Mouse (Mus musculus) bone marrow macrophage, adult 2 months (primary cell): ENCODE measurements around the gene Pkp4. TPM values are rescaled to one million over a fixed set of nuclear protein-coding genes. Genes with fewer than 3 reads are reported as not detected.

ENCODE experiments used
- H3K27ac ChIP-seq: 2 replicates; pipeline ENCODE4 v1.5.1; 2012; ENCODE audit warnings: low read depth, low read length; ENCODE audit not compliant: insufficient read depth
- H3K4me1 ChIP-seq: 2 replicates; pipeline ENCODE4 v1.6.1; 2012; ENCODE audit warnings: low read length; ENCODE audit not compliant: control insufficient read depth, insufficient read depth
- H3K4me3 ChIP-seq: 2 replicates; pipeline ENCODE4 v1.5.1; 2012; ENCODE audit warnings: mild to moderate bottlenecking, low read length, moderate library complexity; ENCODE audit not compliant: insufficient read depth
- CTCF ChIP-seq: IDR thresholded peaks from 2 replicates; pipeline ENCODE4 v1.5.1; 2012; ENCODE audit warnings: low read depth, mild to moderate bottlenecking, low read length, moderate library complexity
- POLR2A ChIP-seq: IDR thresholded peaks from 2 replicates; pipeline ENCODE4 v1.6.1; 2012; ENCODE audit warnings: mild to moderate bottlenecking, low read depth, low read length, borderline replicate concordance
- polyA plus RNA-seq: library from polyadenylated mRNA; stranded (reverse); fragments of >200 nt; gene quantifications from 2 replicates; pipeline ENCODE4 v1.2.4, GENCODE M21; 2012; ENCODE audit not compliant: missing spikeins, insufficient read depth, insufficient read length

Gene Pkp4
- polyA plus RNA-seq, 1 experiment: 20.0 TPM

DNA sequence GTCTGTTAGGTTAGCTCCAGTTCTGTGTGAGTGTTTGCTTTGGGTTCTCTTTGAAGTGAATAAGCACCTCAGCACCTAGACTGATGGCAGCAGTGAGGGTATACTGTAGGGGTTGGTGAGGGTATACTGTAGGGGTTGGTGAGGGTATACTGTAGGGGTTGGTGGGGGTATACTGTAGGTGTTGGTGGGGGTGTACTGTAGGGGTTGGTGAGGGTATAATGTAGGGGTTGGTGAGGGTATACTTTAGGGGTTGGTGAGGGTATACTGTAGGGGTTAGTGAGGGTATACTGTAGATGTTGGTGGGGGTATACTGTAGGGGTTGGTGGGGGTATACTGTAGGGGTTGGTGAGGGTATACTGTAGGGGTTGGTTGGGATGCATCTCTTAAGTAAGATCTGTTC, 92.2 kb downstream of the Pkp4 start:
- TF ChIP-seq CTCF (no peak), POLR2A (no peak)
- H3K4me1 ChIP-seq: no peaks in the 10 kb centered on the region

GRCm38 (mm10) chr2:59253435-59253834, 92.8 kb downstream of the Pkp4 start:
- Histone ChIP-seq H3K27ac (no peak overlapping the region), H3K4me1 (no peaks in the 10 kb centered on the region), H3K4me3 (no peak overlapping the region)
- no peak for TF ChIP-seq POLR2A

More for the DNA sequence above, 92.2 kb downstream of the Pkp4 start:
- no peak overlapping the region for H3K27ac ChIP-seq
- no peak overlapping the region for H3K4me3 ChIP-seq

GRCm38 (mm10) chr2:59258821-59259231, 98.2 kb downstream of the Pkp4 start:
- TF ChIP-seq CTCF (no peak), POLR2A (no peak)

DNA sequence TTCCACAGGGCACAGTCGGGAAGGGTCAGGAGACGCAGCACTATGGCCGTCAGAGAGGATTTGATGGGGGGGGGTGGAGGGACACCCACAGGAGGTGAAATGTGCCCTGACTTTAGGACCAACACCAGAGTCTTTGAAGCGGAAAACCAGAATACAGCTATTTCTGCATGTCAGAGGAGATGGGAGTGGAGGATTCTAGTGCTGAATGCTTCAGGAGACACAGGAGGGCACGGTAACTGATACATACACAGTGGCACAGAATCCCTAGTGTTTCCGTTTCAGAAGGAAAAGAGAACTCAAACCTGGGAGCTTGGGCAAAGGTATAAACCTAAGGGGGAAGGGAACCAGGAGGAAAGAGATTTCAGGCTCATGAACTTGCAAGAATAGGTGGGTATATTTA, 98.7 kb downstream of the Pkp4 start:
- H3K27ac ChIP-seq: no peak overlapping the region
- no peak overlapping the region for H3K4me3 ChIP-seq
- TF ChIP-seq POLR2A (no peak), CTCF (no peak)
- H3K4me1 ChIP-seq: no peaks in the 10 kb centered on the region

More at GRCm38 (mm10) chr2:59258821-59259231, 98.2 kb downstream of the Pkp4 start:
- Histone ChIP-seq H3K4me3 (no peak overlapping the region), H3K27ac (no peak overlapping the region), H3K4me1 (no peaks in the 10 kb centered on the region)

DNA sequence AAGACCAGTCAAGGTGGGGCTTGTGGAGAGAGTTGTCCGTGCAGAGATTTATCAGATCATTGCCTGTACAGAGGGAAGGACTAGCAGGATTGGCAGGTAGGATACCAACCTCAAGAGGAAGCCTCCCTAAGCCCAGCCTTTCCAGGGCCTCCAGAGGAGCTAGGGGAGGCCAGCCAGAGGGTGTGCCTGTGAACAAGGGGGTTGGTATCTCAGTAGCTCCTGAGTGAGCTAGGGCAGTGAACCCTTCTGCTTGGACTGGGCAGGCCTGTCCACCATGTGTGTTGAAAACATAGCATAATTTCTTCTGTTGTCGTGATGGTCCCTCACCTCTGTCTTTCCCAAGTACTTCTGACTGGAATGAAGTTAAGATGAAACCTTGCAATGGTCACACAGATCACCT, 100.6 kb downstream of the Pkp4 start:
- Histone ChIP-seq H3K27ac (no peak overlapping the region), H3K4me1 (no peaks in the 10 kb centered on the region), H3K4me3 (no peak overlapping the region)
- TF ChIP-seq POLR2A (no peak), CTCF (no peak)

- TF ChIP-seq POLR2A: no peak
- TF ChIP-seq CTCF: no peak
- H3K27ac ChIP-seq: no peak overlapping the region
- no peak overlapping the region for H3K4me3 ChIP-seq
- H3K4me1 ChIP-seq: peaks cover 3% of the 10 kb centered on the region; the same call in 1 of the 2 replicates
These were observed 105.8 kb downstream of the Pkp4 start for GRCm38 (mm10) chr2:59266428-59266827.

- peaks cover 3% of the 10 kb centered on the region; the same call in 1 of the 2 replicates for H3K4me1 ChIP-seq
- TF ChIP-seq POLR2A (no peak), CTCF (no peak)
- no peak overlapping the region for H3K4me3 ChIP-seq
- H3K27ac ChIP-seq: no peak overlapping the region
These were observed 111.2 kb downstream of the Pkp4 start for GRCm38 (mm10) chr2:59271835-59272234.

GRCm38 (mm10) chr2:59272713-59273112, 112.1 kb downstream of the Pkp4 start:
- Histone ChIP-seq H3K4me3 (no peak overlapping the region), H3K27ac (no peak overlapping the region), H3K4me1 (peaks cover 3% of the 10 kb centered on the region; the same call in 1 of the 2 replicates)
- TF ChIP-seq POLR2A: no peak
- no peak for TF ChIP-seq CTCF

GRCm38 (mm10) chr2:59280914-59281562, 120.4 kb downstream of the Pkp4 start:
- TF ChIP-seq CTCF (no peak), POLR2A (no peak)
- Histone ChIP-seq H3K4me1 (0 out of 2 replicates have a peak, but pooled peaks cover 2% of the 10 kb centered on the region), H3K4me3 (no peak overlapping the region), H3K27ac (no peak overlapping the region)

DNA sequence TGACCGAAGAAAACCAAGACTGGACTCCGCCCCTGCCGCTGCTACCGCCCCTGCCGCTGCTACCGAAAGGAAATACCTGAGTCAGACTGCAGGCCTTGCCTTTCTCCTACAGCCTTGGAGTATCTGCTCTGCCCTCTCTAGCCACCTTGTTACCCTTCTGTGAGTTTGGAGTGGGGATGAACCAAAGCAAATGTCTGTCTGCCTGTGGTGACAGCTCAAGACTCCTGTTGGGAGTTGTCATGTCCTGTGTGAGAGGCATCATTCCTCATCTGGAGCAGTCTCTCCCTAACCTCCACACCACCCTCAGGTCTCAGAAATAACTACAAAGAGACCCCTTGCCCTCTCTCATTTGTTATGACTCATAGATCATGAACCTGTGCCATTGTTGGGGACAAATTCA, 122.3 kb downstream of the Pkp4 start:
- Histone ChIP-seq H3K4me3 (no peak overlapping the region), H3K4me1 (peaks cover 7% of the 10 kb centered on the region), H3K27ac (no peak overlapping the region)
- TF ChIP-seq CTCF (no peak), POLR2A (no peak)

DNA sequence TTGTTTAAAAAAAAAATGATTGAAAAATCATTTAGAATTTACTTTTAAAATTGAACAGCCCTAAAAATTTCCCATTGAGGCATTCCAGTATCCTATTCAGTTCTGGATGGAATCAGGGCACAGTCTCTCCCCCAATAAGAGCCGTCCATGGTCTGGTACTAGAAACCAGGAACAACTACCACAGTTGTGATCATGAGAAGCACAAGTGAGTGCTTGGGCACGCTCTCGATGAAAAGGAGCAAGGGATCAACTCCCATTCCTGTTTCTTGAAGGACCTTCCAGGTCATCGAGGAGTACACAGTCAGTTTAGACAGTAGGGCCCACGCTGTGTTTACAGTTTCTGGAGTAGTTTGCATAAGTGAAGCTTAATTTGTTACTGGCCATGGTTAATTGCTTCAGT, 123.6 kb downstream of the Pkp4 start:
- H3K27ac ChIP-seq: no peak overlapping the region
- H3K4me3 ChIP-seq: no peak overlapping the region
- peaks cover 8% of the 10 kb centered on the region for H3K4me1 ChIP-seq
- TF ChIP-seq CTCF (no peak), POLR2A (no peak)
